Mouse (Mus musculus): ENCODE data around the gene Amd1. TPM values are rescaled to one million over a fixed set of nuclear protein-coding genes. Genes with fewer than 3 reads are reported as not detected.

Amd1 gene
- polyA plus RNA-seq, 1 experiment from 2014 or later, result 53.7 TPM

GRCm38 (mm10) chr10:40260305-40260704 lies 41.7 kb downstream of the Amd1 start:
- H3K4me1 ChIP-seq, result peaks cover 10% of the 10 kb centered on the region
- WGBS, result 58% methylated on average over 5 of the region's 5 CpGs
- no peak overlapping the region for H3K4me3 ChIP-seq
- H3K36me3 ChIP-seq, result no peaks in the 10 kb centered on the region
- H3K4me2 ChIP-seq (replicated peaks), result no peak overlapping the region
- no peak for ATAC-seq (ENCODE audit: low FRiP score)
- no peak overlapping the region for H3K27ac ChIP-seq
- 0 out of 2 replicates have a peak, but pooled peaks cover 3% of the 10 kb centered on the region for H3K9me3 ChIP-seq (replicated peaks)
- H3K9ac ChIP-seq, result no peak overlapping the region
- no peaks in the 10 kb centered on the region for H3K27me3 ChIP-seq

DNA sequence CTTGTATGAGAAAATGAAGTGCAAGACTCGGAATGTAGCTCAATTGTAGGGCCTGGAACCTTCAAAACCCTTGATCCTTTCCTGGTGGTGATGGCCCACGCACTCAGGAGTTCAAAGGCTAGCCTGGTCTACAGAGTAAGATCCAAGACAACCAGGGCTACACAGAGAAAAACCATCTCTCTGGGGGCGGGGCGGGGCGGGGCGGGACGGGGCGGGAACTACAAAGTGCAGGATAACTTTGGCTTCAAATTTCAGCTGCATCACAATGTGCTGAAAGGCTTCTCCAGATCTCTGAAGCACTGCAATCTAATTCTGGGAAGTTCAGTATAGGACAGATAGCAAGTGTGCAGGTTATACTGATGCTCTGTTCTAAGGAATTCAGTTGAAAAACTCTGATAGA lies 42.4 kb downstream of the Amd1 start:
- Histone ChIP-seq H3K9ac (no peak overlapping the region), H3K4me1 (peaks cover 10% of the 10 kb centered on the region), H3K27me3 (no peaks in the 10 kb centered on the region), H3K36me3 (peaks cover 3% of the 10 kb centered on the region; the same call in 1 of the 2 replicates), H3K4me2 (replicated peaks) (no peak overlapping the region), H3K4me3 (no peak overlapping the region), H3K27ac (no peak overlapping the region), H3K9me3 (replicated peaks) (no peaks in the 10 kb centered on the region)
- WGBS, result 19% methylated on average over 8 of the region's 8 CpGs
- no peak for ATAC-seq (ENCODE audit: low FRiP score)

- peak overlapping the region; percentile 66; the same call in 1 of the 2 replicates for H3K4me3 ChIP-seq
- H3K27ac ChIP-seq, result peak overlapping the region; percentile 89
- H3K9me3 ChIP-seq (replicated peaks), result no peaks in the 10 kb centered on the region
- H3K27me3 ChIP-seq, result no peaks in the 10 kb centered on the region
- no peak for ATAC-seq (ENCODE audit: low FRiP score)
- peaks cover 10% of the 10 kb centered on the region for H3K4me1 ChIP-seq
- WGBS, result 6% methylated on average over 5 of the region's 5 CpGs
- peaks cover 8% of the 10 kb centered on the region for H3K36me3 ChIP-seq
- H3K4me2 ChIP-seq (replicated peaks), result peak overlapping the region; percentile 69
- no peak overlapping the region for H3K9ac ChIP-seq
Observed at GRCm38 (mm10) chr10:40258976-40259375, 43.0 kb downstream of the Amd1 start.

- Histone ChIP-seq H3K27ac (peak overlapping the region; percentile 89), H3K4me3 (peak overlapping the region; percentile 66), H3K27me3 (no peaks in the 10 kb centered on the region), H3K4me2 (replicated peaks) (peak overlapping the region; percentile 69), H3K9me3 (replicated peaks) (no peaks in the 10 kb centered on the region), H3K9ac (peak overlapping the region; percentile 41; the same call in 1 of the 2 replicates), H3K36me3 (peaks cover 11% of the 10 kb centered on the region), H3K4me1 (peaks cover 10% of the 10 kb centered on the region)
- ATAC-seq (ENCODE audit: low FRiP score), result peak; percentile 77
- under 1% methylated on average over 12 of the region's 12 CpGs for WGBS
Observed at GRCm38 (mm10) chr10:40258401-40258966, 43.5 kb downstream of the Amd1 start.

- Histone ChIP-seq H3K27ac (peak within 1 kb of the TSS; percentile 89), H3K9ac (peak within 1 kb of the TSS; percentile 88), H3K4me3 (peak within 1 kb of the TSS; percentile 66), H3K4me1 (peaks cover 10% of the 10 kb centered on the region), H3K9me3 (replicated peaks) (no peaks in the 10 kb centered on the region), H3K4me2 (replicated peaks) (peak within 1 kb of the TSS; percentile 69), H3K27me3 (no peaks in the 10 kb centered on the region), H3K36me3 (peaks cover 18% of the 10 kb centered on the region)
- under 1% methylated on average over 43 of the region's 43 CpGs for WGBS
- ATAC-seq (ENCODE audit: low FRiP score), result peak; percentile 74
Observed at GRCm38 (mm10) chr10:40257414-40258255, 44.4 kb downstream of the Amd1 start, which contains the start of gene Gtf3c6. Gene Gtf3c6, minus strand, starts transcription at chr10:40258108.

GRCm38 (mm10) chr10:40256716-40257115 lies 45.3 kb downstream of the Amd1 start:
- no peaks in the 10 kb centered on the region for H3K9me3 ChIP-seq (replicated peaks)
- H3K27me3 ChIP-seq, result no peaks in the 10 kb centered on the region
- H3K36me3 ChIP-seq, result peaks cover 28% of the 10 kb centered on the region
- H3K4me3 ChIP-seq, result peak overlapping the region; percentile 66
- peak overlapping the region; percentile 69 for H3K4me2 ChIP-seq (replicated peaks)
- peak overlapping the region; percentile 88 for H3K9ac ChIP-seq
- H3K4me1 ChIP-seq, result peaks cover 10% of the 10 kb centered on the region
- H3K27ac ChIP-seq, result peak overlapping the region; percentile 89
- 1% methylated on average over 5 of the region's 5 CpGs for WGBS
- ATAC-seq (ENCODE audit: low FRiP score), result peak; percentile 79

DNA sequence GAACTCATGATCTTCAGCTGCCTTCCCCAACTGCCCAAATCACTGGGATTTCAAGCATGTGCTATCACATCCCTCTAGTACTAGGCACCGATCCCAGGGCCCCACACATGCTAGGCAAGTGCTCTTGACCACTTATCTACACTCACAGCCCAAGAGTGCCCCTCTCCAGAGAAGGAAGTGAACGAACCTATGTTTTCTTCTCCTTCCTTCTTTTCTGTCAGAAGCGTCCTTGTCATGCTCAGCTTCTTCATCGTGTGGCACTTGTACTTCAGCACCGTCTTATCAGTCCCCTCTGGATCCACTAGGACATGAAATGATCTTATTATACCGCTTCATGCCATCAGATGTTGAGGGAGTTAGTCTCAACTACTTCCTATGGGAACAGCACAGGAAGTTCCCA lies 51.0 kb downstream of the Amd1 start:
- H3K36me3 ChIP-seq, result peaks cover 69% of the 10 kb centered on the region
- H3K27ac ChIP-seq, result no peak overlapping the region
- no peaks in the 10 kb centered on the region for H3K27me3 ChIP-seq
- H3K4me2 ChIP-seq (replicated peaks), result no peak overlapping the region
- H3K9ac ChIP-seq, result no peak overlapping the region
- no peak overlapping the region for H3K4me3 ChIP-seq
- no peak for ATAC-seq (ENCODE audit: low FRiP score)
- no peaks in the 10 kb centered on the region for H3K9me3 ChIP-seq (replicated peaks)
- WGBS, result 93% methylated on average over 6 of the region's 6 CpGs
- peaks cover 5% of the 10 kb centered on the region for H3K4me1 ChIP-seq

DNA sequence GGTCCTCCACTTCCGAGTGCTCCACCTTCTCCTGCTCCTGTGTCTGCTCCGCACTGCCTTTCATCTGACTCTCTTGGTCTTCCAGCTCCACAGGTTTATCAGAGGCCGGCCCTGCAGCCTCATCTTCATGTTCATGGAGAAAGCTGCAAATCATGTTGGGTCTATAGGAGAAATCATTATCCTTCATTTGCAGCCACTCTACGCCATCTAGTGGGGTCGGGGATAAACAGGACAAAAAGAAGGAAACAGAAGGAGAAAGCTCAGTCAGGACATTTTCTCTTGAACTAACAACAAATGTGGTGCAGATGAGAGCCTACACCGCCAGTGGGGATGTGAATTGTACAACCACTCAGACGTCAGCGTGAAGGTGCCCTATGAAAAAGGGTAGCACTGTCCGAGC lies 52.4 kb downstream of the Amd1 start:
- peaks cover 66% of the 10 kb centered on the region for H3K36me3 ChIP-seq

DNA sequence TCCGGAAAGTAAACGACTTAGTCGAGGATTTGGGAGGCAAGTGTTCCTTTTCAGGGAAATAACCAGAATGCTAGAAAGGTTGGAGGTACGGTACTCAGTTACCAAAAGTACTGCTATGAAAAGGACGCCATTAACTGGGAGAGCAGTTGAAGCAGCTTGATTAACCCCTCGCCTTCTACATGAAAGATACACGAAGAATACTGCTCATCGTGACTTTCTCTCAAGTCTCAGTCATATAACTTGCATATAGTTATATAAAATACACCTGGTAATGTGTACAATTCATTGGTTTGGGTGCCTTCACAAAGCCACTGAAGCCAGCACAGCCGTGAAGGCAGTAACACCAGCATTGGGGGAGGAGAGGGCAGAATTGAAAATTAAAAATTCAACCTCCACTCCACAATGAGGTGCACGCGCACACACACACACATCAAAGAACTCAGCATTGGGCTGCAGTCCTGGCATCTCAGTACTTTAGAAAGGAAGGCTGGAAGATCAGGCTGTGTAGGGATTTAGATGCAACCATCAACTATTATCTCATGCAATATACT lies 54.7 kb downstream of the Amd1 start:
- peak overlapping the region; percentile 72 for H3K4me2 ChIP-seq (replicated peaks)
- peak overlapping the region; percentile 77 for H3K4me3 ChIP-seq
- no peaks in the 10 kb centered on the region for H3K27me3 ChIP-seq
- H3K9me3 ChIP-seq (replicated peaks), result no peaks in the 10 kb centered on the region
- 33% methylated on average over 11 of the region's 11 CpGs for WGBS
- peak overlapping the region; percentile 78 for H3K27ac ChIP-seq
- ATAC-seq (ENCODE audit: low FRiP score), result peak; percentile 60
- H3K36me3 ChIP-seq, result peaks cover 65% of the 10 kb centered on the region
- peak overlapping the region; percentile 73 for H3K9ac ChIP-seq
- H3K4me1 ChIP-seq, result peaks cover 4% of the 10 kb centered on the region; the same call in 1 of the 2 replicates

More for the DNA sequence above, 52.4 kb downstream of the Amd1 start:
- no peaks in the 10 kb centered on the region for H3K27me3 ChIP-seq
- no peak overlapping the region for H3K4me2 ChIP-seq (replicated peaks)
- peaks cover 4% of the 10 kb centered on the region; the same call in 1 of the 2 replicates for H3K4me1 ChIP-seq
- ATAC-seq (ENCODE audit: low FRiP score), result no peak
- H3K9me3 ChIP-seq (replicated peaks), result no peaks in the 10 kb centered on the region
- no peak overlapping the region for H3K4me3 ChIP-seq
- no peak overlapping the region for H3K27ac ChIP-seq
- WGBS, result 93% methylated on average over 9 of the region's 9 CpGs
- no peak overlapping the region for H3K9ac ChIP-seq

- peak; percentile 95 for ATAC-seq (ENCODE audit: low FRiP score)
- under 1% methylated on average over 54 of the region's 54 CpGs for WGBS
- peak within 1 kb of the TSS; percentile 72 for H3K4me2 ChIP-seq (replicated peaks)
- no peaks in the 10 kb centered on the region for H3K9me3 ChIP-seq (replicated peaks)
- peak within 1 kb of the TSS; percentile 73 for H3K9ac ChIP-seq
- H3K4me3 ChIP-seq, result peak within 1 kb of the TSS; percentile 77
- H3K27me3 ChIP-seq, result no peaks in the 10 kb centered on the region
- peaks cover 4% of the 10 kb centered on the region; the same call in 1 of the 2 replicates for H3K4me1 ChIP-seq
- peaks cover 59% of the 10 kb centered on the region for H3K36me3 ChIP-seq
- peak within 1 kb of the TSS; percentile 78 for H3K27ac ChIP-seq
Observed at GRCm38 (mm10) chr10:40246374-40247165, 55.4 kb downstream of the Amd1 start, which contains the start of gene Rpf2. Gene Rpf2, minus strand, starts transcription at chr10:40247036.

GRCm38 (mm10) chr10:40237826-40238225 lies 64.2 kb downstream of the Amd1 start:
- Histone ChIP-seq H3K9me3 (replicated peaks) (no peaks in the 10 kb centered on the region), H3K9ac (no peak overlapping the region), H3K4me3 (no peak overlapping the region), H3K4me2 (replicated peaks) (no peak overlapping the region), H3K27ac (no peak overlapping the region), H3K4me1 (no peaks in the 10 kb centered on the region), H3K27me3 (no peaks in the 10 kb centered on the region), H3K36me3 (peaks cover 59% of the 10 kb centered on the region)
- no peak for ATAC-seq (ENCODE audit: low FRiP score)
- 98% methylated on average over 5 of the region's 5 CpGs for WGBS
